Mouse (Mus musculus) cerebellum, adult 2 months (tissue): Measurements from ENCODE around the gene Ctsw. TPM values are rescaled to one million over a fixed set of nuclear protein-coding genes. Genes with fewer than 3 reads are reported as not detected.

ENCODE experiments used
- DNase-seq, 2 experiments: peaks; one replicate each; pipeline ENCODE4 v3.0.0; 2021
- H3K27ac ChIP-seq: fragments of 200-500 bp; 2 replicates; pipeline ENCODE4 v1.5.1; 2012; ENCODE audit warnings: low read length, control low read depth, inconsistent platforms; ENCODE audit not compliant: insufficient read depth
- H3K27me3 ChIP-seq: fragments of 200-500 bp; 2 replicates; pipeline ENCODE4 v1.6.1; 2012; ENCODE audit warnings: inconsistent platforms, mild to moderate bottlenecking, low read length, moderate library complexity; ENCODE audit not compliant: control insufficient read depth, insufficient read depth
- H3K4me1 ChIP-seq: fragments of 200-500 bp; 2 replicates; pipeline ENCODE4 v1.6.1; 2011; ENCODE audit warnings: low read length; ENCODE audit not compliant: control insufficient read depth, insufficient read depth
- H3K4me3 ChIP-seq: fragments of 200-500 bp; replicated peaks from 2 replicates; pipeline ENCODE3; 2011; ENCODE audit warnings: mild to moderate bottlenecking, low read depth, low read length, control low read depth; ENCODE audit not compliant: insufficient read depth
- CTCF ChIP-seq: fragments of 200-500 bp; IDR thresholded peaks from 2 replicates; pipeline ENCODE4 v1.5.1; 2011; ENCODE audit warnings: low read depth, mild to moderate bottlenecking, control low read depth, low read length, moderate library complexity, borderline replicate concordance; ENCODE audit not compliant: insufficient read depth
- POLR2A ChIP-seq: fragments of 200-500 bp; IDR thresholded peaks from 2 replicates; pipeline ENCODE4 v1.6.1; 2011; ENCODE audit warnings: low read length, control low read depth, borderline replicate concordance; ENCODE audit not compliant: insufficient read depth
- WGBS: fragments of 180-500 bp; shearing (Covaris S2); methylation state at CpG from one replicate; pipeline ENCODE4 v1.1.7; 2018; 5-methylcytosine and 5-hydroxymethylcytosine counted together
- polyA plus RNA-seq: library from polyadenylated mRNA; depleted of rRNA; stranded (reverse); fragments of >200 nt; gene quantifications from 2 replicates; pipeline ENCODE4 v1.2.3, GENCODE M21; 2012; rRNA removed

The Ctsw gene
- 1.2 and 1.5 TPM in 2 replicates for polyA plus RNA-seq

DNA sequence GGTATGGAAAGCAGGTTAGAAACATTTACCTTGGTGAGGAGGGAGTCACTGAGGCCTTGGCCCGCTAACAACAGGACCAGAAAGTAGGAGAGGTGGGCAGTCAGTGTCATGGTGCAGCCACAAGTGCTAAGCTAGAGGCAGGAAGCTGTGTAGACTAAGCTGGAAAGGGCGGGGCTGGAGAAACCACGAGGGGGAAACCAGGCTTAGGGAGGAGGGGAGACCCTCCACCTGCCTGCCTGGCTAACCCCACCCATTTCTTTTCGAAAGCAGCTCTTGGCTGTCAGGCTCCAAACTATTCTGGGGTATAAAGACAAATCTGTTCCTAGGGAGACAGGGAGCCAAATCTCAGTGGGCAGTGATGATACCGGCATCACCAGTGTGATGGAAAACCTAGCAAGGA lies at the start of gene Ctsw:
Gene Ctsw (minus strand): TSS at position 134 of the 400 bp plus-strand sequence.
- 43% methylated on average over 5 of the region's 5 CpGs for WGBS
- DNase-seq = no peak
- no peaks in the 10 kb centered on the region for H3K27me3 ChIP-seq
- TF ChIP-seq CTCF = no peak
- TF ChIP-seq POLR2A = no peak
- peaks cover 10% of the 10 kb centered on the region for H3K4me1 ChIP-seq
- no peak within 1 kb of the TSS for H3K4me3 ChIP-seq
- H3K27ac ChIP-seq = no peak within 1 kb of the TSS

DNA sequence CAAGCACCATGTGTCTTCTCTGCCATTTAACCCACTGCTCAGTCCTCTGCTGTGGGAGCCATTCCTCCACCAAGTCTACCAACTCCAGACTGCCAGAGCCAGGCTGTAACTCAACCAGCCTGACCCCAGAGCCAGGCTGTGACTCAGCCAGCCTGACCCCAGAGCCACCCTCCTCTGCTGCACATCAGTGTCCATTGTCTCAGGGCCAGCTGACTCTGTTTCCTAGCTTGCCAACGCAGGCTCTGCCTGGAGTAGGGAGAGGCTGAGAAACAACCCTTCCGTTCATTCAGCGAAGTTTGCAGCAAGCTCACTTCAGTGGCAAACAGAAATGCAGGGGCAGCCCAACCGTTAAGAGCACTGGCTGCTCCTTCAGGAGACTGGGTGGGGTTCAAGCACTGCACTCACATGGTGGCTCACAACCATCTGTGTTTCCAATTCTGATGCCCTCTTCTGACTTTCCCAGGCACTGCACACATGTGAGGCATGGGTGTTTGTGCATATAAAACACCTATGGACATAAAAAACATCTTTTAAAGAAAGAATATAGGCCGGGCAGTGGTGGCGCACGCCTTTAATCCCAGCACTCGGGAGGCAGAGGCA lies 48.7 kb upstream of the Ctsw start:
- Histone ChIP-seq H3K27ac (no peak overlapping the region), H3K27me3 (no peaks in the 10 kb centered on the region), H3K4me1 (no peaks in the 10 kb centered on the region), H3K4me3 (no peak overlapping the region)
- TF ChIP-seq POLR2A (no peak), CTCF (no peak)
- no peak for DNase-seq
- 78% methylated on average over 8 of the region's 8 CpGs for WGBS

DNA sequence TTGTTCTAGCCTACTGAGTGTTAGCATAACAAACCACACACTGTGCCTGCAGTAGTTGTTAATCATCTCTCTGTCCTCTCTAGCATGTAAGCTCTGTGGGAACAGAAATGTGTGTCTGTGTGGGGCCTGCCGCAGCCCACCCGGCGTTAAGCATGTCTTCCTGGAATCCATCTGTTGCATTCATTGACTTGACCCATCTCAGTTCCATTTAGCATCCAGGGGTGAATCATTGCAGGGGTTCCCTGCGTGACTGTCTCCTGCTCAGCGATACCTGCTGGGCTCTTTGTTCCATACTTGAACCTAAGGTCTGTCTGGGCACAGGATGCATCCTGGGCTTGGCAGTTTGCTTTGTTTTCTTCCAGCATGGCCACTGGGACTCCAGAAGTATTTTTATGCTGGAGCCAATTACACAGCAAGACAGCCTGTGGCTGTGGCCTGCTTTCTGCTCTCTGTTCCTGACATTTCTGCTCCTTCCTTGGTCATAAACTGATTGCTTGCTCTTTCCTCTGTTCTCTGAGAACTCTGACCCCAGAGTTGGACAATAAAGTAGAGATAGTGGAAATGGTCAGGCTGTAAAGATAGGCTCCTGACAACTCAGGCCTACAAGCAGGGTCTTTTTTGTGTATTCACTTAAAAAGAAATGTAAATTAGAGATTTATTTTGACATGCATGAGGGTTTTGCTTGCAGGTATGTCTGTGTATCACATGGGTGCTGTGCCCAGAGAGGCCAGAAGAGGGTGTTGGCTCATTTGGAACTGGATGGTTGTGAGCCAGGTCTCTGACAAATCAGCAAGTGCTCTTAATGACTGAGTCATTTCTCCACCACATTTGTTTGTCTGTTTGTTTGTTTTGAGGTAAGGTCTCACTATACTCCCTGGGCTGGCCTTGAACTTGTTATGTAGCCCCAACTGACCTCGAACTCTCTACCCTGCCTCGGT lies 47.8 kb upstream of the Ctsw start:
- no peak for TF ChIP-seq CTCF
- TF ChIP-seq POLR2A = no peak

DNA sequence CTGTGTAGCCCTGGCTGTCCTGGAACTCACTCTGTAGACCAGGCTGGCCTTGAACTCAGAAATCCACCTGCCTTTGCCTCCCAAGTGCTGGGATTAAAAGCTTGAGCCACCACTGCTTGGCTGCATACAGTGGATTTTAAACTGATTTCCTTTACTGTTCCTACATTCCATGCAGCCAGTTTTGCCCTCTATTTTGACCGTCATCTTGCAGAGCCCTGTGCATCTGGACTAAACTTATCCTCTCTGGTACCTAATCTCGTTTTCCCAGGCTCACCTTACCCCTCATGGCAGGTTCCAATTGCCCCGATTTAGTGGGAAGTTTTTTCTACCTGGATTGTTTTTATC lies 44.7 kb upstream of the Ctsw start:
- H3K4me1 ChIP-seq = 0 out of 2 replicates have a peak, but pooled peaks cover 5% of the 10 kb centered on the region
- H3K27me3 ChIP-seq = no peaks in the 10 kb centered on the region
- no peak for TF ChIP-seq CTCF
- no peak for TF ChIP-seq POLR2A
- H3K4me3 ChIP-seq = no peak overlapping the region
- WGBS = 85% methylated on average over 3 of the region's 3 CpGs
- no peak for DNase-seq
- H3K27ac ChIP-seq = no peak overlapping the region

More for the DNA sequence above, 47.8 kb upstream of the Ctsw start:
- 45% methylated on average over 7 of the region's 7 CpGs for WGBS
- Histone ChIP-seq H3K27me3 (no peaks in the 10 kb centered on the region), H3K4me1 (0 out of 2 replicates have a peak, but pooled peaks cover 3% of the 10 kb centered on the region), H3K27ac (no peak overlapping the region), H3K4me3 (no peak overlapping the region)
- no peak for DNase-seq

DNA sequence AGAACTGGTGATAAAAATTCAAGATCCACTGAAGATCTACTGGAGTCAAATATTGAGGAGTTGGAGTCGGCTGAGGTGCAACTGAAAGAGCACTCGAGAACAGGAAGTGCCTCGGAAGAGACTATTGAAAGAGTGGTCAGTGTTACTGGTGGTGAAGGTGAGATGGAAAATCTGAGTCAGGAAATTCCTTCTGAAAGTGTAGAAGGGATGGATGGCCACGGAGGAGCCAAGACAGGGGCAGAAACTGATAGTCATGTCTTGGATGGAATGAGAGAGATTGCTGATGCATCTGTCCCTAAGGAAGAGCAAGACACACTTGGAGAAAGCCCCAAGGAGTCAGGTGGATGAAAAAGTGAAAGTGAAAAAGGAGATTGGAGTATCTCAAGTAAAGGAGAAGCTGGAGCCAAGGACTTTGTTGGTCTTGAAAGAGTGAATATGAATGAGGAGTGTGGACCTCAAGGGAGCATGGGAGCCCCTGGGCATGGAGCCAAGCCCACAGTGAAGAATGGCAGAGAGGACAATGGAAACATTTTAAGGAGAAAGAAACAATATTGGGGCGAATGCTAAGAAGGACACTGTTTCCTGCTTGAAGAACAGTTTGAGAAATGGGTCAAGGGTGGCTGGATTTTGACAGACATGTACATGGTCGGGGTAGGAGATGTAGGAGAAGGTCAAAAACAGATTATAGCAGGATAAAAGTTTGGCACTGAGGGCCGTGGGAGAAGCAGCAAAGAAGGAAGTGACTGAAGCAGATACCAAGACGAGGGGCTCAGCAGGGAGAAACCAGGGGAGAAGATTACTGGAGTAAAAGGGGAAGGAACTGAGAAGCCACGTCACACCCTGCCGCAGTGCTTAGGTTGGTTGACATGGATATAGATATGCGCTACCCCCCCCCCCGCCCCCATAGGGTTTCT lies 44.0 kb upstream of the Ctsw start:
- TF ChIP-seq CTCF (no peak), POLR2A (no peak)
- 70% methylated on average over 12 of the region's 12 CpGs for WGBS
- no peak overlapping the region for H3K27ac ChIP-seq

DNA sequence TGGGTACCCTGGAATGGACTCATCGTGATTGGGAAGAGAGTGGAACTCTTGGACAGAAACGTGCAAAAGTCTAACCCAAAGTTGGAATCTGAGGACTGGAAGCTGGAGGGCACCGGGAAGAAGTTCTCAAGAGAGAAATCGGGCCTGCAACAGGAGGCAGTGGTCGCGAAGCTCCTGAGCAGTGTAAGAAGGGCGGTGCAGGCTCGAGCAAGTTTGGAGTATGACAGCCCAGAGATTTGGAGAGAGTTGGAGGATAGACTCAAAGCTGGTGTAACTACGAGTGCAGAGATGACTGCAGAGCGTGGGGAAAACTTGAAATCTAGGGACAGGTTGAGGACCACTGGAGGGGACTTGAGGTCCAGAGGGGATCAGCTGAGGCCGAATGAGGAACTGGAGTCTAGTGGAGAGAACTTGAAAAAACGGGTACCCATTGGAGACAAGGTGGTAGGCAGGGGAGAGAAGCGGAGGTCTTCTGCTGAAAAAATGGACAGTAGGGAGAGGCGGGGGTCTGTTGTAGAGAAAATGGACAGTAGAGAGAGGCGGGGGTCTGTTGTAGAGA lies 42.8 kb upstream of the Ctsw start:
- no peaks in the 10 kb centered on the region for H3K27me3 ChIP-seq
- no peak for TF ChIP-seq POLR2A
- TF ChIP-seq CTCF = no peak
- no peak overlapping the region; the same call in 1 of the 2 replicates for H3K27ac ChIP-seq
- peak overlapping the region; percentile 79 for H3K4me3 ChIP-seq
- 40% methylated on average over 15 of the region's 15 CpGs for WGBS
- DNase-seq = no peak
- H3K4me1 ChIP-seq = 0 out of 2 replicates have a peak, but pooled peaks cover 8% of the 10 kb centered on the region

More for the DNA sequence above, 44.0 kb upstream of the Ctsw start:
- no peak for DNase-seq
- no peak overlapping the region for H3K4me3 ChIP-seq
- H3K4me1 ChIP-seq = 0 out of 2 replicates have a peak, but pooled peaks cover 5% of the 10 kb centered on the region
- no peaks in the 10 kb centered on the region for H3K27me3 ChIP-seq
